Mouse (Mus musculus) neural tube, embryonic 13.5 days (tissue): ENCODE measurements around the gene Sap18. TPM values are rescaled to one million over a fixed set of nuclear protein-coding genes. Genes with fewer than 3 reads are reported as not detected.
"Not testable (repeated sequence)": the region's sequence is repeated elsewhere in the genome, so short reads cannot be mapped to it uniquely, and the experiment has no call there.

Experiments used
- ATAC-seq: fragments of 200-750 bp; cut with Nextera tagmentation; 2 replicates; pipeline ENCODE4 v1.8.0; 2017; ENCODE audit warnings: low read depth, mild to moderate bottlenecking, moderate TSS enrichment, moderate library complexity
- H3K27ac ChIP-seq: fragments of 300-500 bp; sonication (generic); replicated peaks from 2 replicates; pipeline ENCODE4 v1.5.1; 2015; ENCODE audit warnings: moderate library complexity, mild to moderate bottlenecking, inconsistent platforms
- H3K27me3 ChIP-seq: fragments of 300-500 bp; sonication (generic); 2 replicates; pipeline ENCODE4 v1.6.1; 2015; ENCODE audit warnings: mild to moderate bottlenecking, inconsistent platforms
- H3K36me3 ChIP-seq: fragments of 300-500 bp; sonication (generic); 2 replicates; pipeline ENCODE4 v1.6.1; 2015; ENCODE audit warnings: mild to moderate bottlenecking, inconsistent platforms
- H3K4me1 ChIP-seq: fragments of 300-500 bp; sonication (generic); replicated peaks from 2 replicates; pipeline ENCODE4 v1.6.1; 2015; ENCODE audit warnings: inconsistent platforms
- H3K4me2 ChIP-seq: fragments of 300-500 bp; sonication (generic); 2 replicates; pipeline ENCODE4 v1.6.1; 2015; ENCODE audit warnings: inconsistent platforms, mild to moderate bottlenecking, moderate library complexity
- H3K4me3 ChIP-seq: fragments of 300-500 bp; sonication (generic); 2 replicates; pipeline ENCODE4 v1.5.1; 2015; ENCODE audit warnings: mild to moderate bottlenecking, inconsistent platforms
- H3K9ac ChIP-seq: fragments of 300-500 bp; sonication (generic); 2 replicates; pipeline ENCODE4 v1.6.1; 2015; ENCODE audit warnings: moderate library complexity, mild to moderate bottlenecking, inconsistent platforms
- H3K9me3 ChIP-seq: fragments of 300-500 bp; sonication (generic); 2 replicates; pipeline ENCODE4 v1.6.1; 2016; ENCODE audit warnings: inconsistent platforms
- WGBS: fragments of 180-500 bp; shearing (Covaris S2); methylation state at CpG from one replicate; pipeline ENCODE4 v1.1.7; 2015; 5-methylcytosine and 5-hydroxymethylcytosine counted together
- polyA plus RNA-seq: library from polyadenylated mRNA; unstranded; fragments of >200 nt; fragmentation: Nextera tagmentation; extraction: Ambion mirVana; gene quantifications from 2 replicates; pipeline ENCODE4 v1.2.1, GENCODE M21; 2015

The Sap18 gene
- 24.6 and 31.0 TPM in 2 replicates for polyA plus RNA-seq

- ATAC-seq, result peak; percentile 98
- Histone ChIP-seq H3K4me1 (peaks cover 22% of the 10 kb centered on the region), H3K4me3 (peak within 1 kb of the TSS; percentile 87), H3K36me3 (peaks cover 14% of the 10 kb centered on the region), H3K4me2 (peak within 1 kb of the TSS; percentile 69), H3K27me3 (no peaks in the 10 kb centered on the region), H3K27ac (peak within 1 kb of the TSS; percentile 85), H3K9me3 (no peaks in the 10 kb centered on the region), H3K9ac (peak within 1 kb of the TSS; percentile 92)
- under 1% methylated on average over 99 of the region's 99 CpGs for WGBS
These were observed at the start of gene Sap18 for GRCm38 (mm10) chr14:57797991-57798931. Gene Sap18 (plus strand): TSS chr14:57798180.

- H3K27me3 ChIP-seq, result no peaks in the 10 kb centered on the region
- no peak overlapping the region for H3K4me2 ChIP-seq
- H3K4me3 ChIP-seq, result no peak overlapping the region
- H3K36me3 ChIP-seq, result no peaks in the 10 kb centered on the region
- no peak overlapping the region for H3K27ac ChIP-seq
- H3K4me1 ChIP-seq, result peaks cover 15% of the 10 kb centered on the region
- 66% methylated on average over 2 of the region's 2 CpGs for WGBS
- ATAC-seq, result no peak
- H3K9ac ChIP-seq, result no peak overlapping the region
- H3K9me3 ChIP-seq, result no peaks in the 10 kb centered on the region
These were observed 48.5 kb upstream of the Sap18 start for GRCm38 (mm10) chr14:57749501-57749900.

GRCm38 (mm10) chr14:57751006-57751405, 47.0 kb upstream of the Sap18 start:
- not testable (repeated sequence) for H3K36me3 ChIP-seq, ATAC-seq, H3K27me3 ChIP-seq, H3K27ac ChIP-seq, H3K4me1 ChIP-seq, H3K4me2 ChIP-seq, H3K4me3 ChIP-seq, H3K9me3 ChIP-seq, H3K9ac ChIP-seq

- H3K27ac ChIP-seq, result no peak overlapping the region; the same call in 1 of the 2 replicates
- H3K9ac ChIP-seq, result no peak overlapping the region
- WGBS, result 46% methylated on average over 9 of the region's 9 CpGs
- H3K4me2 ChIP-seq, result no peak overlapping the region
- H3K9me3 ChIP-seq, result no peaks in the 10 kb centered on the region
- H3K27me3 ChIP-seq, result no peaks in the 10 kb centered on the region
- no peak overlapping the region for H3K4me3 ChIP-seq
- no peaks in the 10 kb centered on the region for H3K36me3 ChIP-seq
- no peaks in the 10 kb centered on the region for H3K4me1 ChIP-seq
- no peak for ATAC-seq
These were observed 44.5 kb upstream of the Sap18 start for GRCm38 (mm10) chr14:57753351-57753992.

GRCm38 (mm10) chr14:57755661-57756060, 42.3 kb upstream of the Sap18 start:
- WGBS, result 96% methylated on average over 2 of the region's 2 CpGs
- Histone ChIP-seq H3K27me3 (no peaks in the 10 kb centered on the region), H3K27ac (no peak overlapping the region), H3K4me1 (peaks cover under 1% of the 10 kb centered on the region; the same call in 1 of the 2 replicates), H3K4me3 (no peak overlapping the region), H3K36me3 (no peaks in the 10 kb centered on the region), H3K9ac (no peak overlapping the region), H3K9me3 (no peaks in the 10 kb centered on the region), H3K4me2 (no peak overlapping the region)
- ATAC-seq, result no peak

- peaks cover 5% of the 10 kb centered on the region; the same call in 1 of the 2 replicates for H3K4me1 ChIP-seq
- no peak overlapping the region for H3K4me2 ChIP-seq
- no peak overlapping the region for H3K27ac ChIP-seq
- 85% methylated on average over 4 of the region's 4 CpGs for WGBS
- H3K9me3 ChIP-seq, result no peaks in the 10 kb centered on the region
- H3K36me3 ChIP-seq, result no peaks in the 10 kb centered on the region
- no peaks in the 10 kb centered on the region for H3K27me3 ChIP-seq
- no peak overlapping the region for H3K9ac ChIP-seq
- no peak overlapping the region for H3K4me3 ChIP-seq
- ATAC-seq, result no peak
These were observed 41.9 kb upstream of the Sap18 start for GRCm38 (mm10) chr14:57756094-57756493.

- ATAC-seq, result no peak
These were observed 39.7 kb upstream of the Sap18 start, which contains the start of gene Lats2 for GRCm38 (mm10) chr14:57758237-57758636. Gene Lats2 (minus strand): TSS chr14:57758388.

GRCm38 (mm10) chr14:57760447-57761412, 37.2 kb upstream of the Sap18 start:
- H3K4me1 ChIP-seq, result peaks cover 5% of the 10 kb centered on the region; the same call in 1 of the 2 replicates
- H3K36me3 ChIP-seq, result no peaks in the 10 kb centered on the region
- 51% methylated on average over 10 of the region's 10 CpGs for WGBS
- no peak overlapping the region for H3K4me2 ChIP-seq
- H3K9me3 ChIP-seq, result no peaks in the 10 kb centered on the region
- no peaks in the 10 kb centered on the region for H3K27me3 ChIP-seq
- H3K4me3 ChIP-seq, result no peak overlapping the region
- no peak overlapping the region for H3K9ac ChIP-seq
- no peak for ATAC-seq
- no peak overlapping the region for H3K27ac ChIP-seq

More at GRCm38 (mm10) chr14:57758237-57758636, 39.7 kb upstream of the Sap18 start, which contains the start of gene Lats2:
- 79% methylated on average over 4 of the region's 4 CpGs for WGBS
- no peaks in the 10 kb centered on the region for H3K36me3 ChIP-seq
- no peak within 1 kb of the TSS for H3K9ac ChIP-seq
- H3K4me1 ChIP-seq, result peaks cover 5% of the 10 kb centered on the region; the same call in 1 of the 2 replicates
- H3K4me2 ChIP-seq, result no peak within 1 kb of the TSS
- no peak within 1 kb of the TSS for H3K27ac ChIP-seq
- H3K9me3 ChIP-seq, result no peaks in the 10 kb centered on the region
- no peaks in the 10 kb centered on the region for H3K27me3 ChIP-seq
- no peak within 1 kb of the TSS for H3K4me3 ChIP-seq

GRCm38 (mm10) chr14:57769102-57769501, 28.9 kb upstream of the Sap18 start:
- Histone ChIP-seq H3K27me3 (no peaks in the 10 kb centered on the region), H3K4me1 (no peaks in the 10 kb centered on the region), H3K4me2 (no peak overlapping the region), H3K36me3 (no peaks in the 10 kb centered on the region), H3K9ac (no peak overlapping the region), H3K27ac (no peak overlapping the region), H3K4me3 (no peak overlapping the region), H3K9me3 (no peaks in the 10 kb centered on the region)
- 96% methylated on average over 5 of the region's 5 CpGs for WGBS
- ATAC-seq, result no peak

- Histone ChIP-seq H3K9ac (no peak overlapping the region), H3K4me2 (no peak overlapping the region), H3K36me3 (no peaks in the 10 kb centered on the region), H3K4me1 (no peaks in the 10 kb centered on the region), H3K9me3 (no peaks in the 10 kb centered on the region), H3K27me3 (no peaks in the 10 kb centered on the region), H3K27ac (no peak overlapping the region), H3K4me3 (no peak overlapping the region)
- 86% methylated on average over 6 of the region's 6 CpGs for WGBS
- ATAC-seq, result no peak
These were observed 25.7 kb upstream of the Sap18 start for GRCm38 (mm10) chr14:57772157-57772815.

- Histone ChIP-seq H3K4me2 (no peak overlapping the region), H3K9ac (no peak overlapping the region), H3K4me1 (no peaks in the 10 kb centered on the region), H3K36me3 (no peaks in the 10 kb centered on the region), H3K27ac (no peak overlapping the region), H3K4me3 (no peak overlapping the region), H3K27me3 (no peaks in the 10 kb centered on the region), H3K9me3 (no peaks in the 10 kb centered on the region)
- 66% methylated on average over 4 of the region's 4 CpGs for WGBS
- ATAC-seq, result no peak
These were observed 10.6 kb upstream of the Sap18 start for GRCm38 (mm10) chr14:57787406-57787805.
